ENCODE assay signal across 8 mouse cellular contexts in the genomic region with DNA sequence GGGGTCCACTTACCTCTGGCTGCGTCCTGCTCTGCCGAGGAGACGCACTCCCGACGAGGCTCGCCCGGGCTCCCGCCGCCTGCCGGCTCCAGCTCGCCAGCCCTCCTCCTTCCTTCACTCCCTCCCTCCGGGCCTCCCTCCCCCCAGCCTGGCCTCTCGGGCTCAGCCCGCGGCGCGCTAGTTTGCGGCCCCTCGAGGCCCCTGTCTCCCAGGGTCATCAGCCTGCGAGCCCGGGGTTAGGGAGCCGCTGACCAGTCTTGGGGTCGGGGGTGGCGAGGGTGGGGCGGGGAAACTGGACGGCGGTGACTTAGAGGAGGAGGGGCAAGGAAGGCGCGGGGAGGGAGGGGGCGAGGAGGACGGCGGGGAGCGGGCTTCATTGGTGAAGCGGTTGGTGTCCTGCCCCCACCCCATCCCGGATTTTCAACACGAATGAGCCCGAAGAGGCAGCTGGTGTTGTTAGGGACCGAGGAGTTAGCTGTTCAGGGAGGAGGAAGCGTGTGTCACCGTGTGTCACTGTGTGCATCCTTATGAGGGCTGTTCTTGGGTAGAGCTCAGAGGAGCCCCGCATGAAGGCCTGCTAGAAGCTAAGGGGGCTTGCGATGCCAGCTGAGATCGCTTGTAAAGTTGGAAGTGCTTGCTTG. TPM values are rescaled to one million over a fixed set of nuclear protein-coding genes. Genes with fewer than 3 reads are reported as not detected.
DNase-seq lines count a peak whose midpoint lies in the region; ATAC-seq and TF ChIP-seq lines count a peak whose summit lies in the region.

Gene Gpr162, minus strand, starts transcription at position 326 of the 641 bp plus-strand sequence.

- intact Hi-C loops in left cerebral cortex, adult 2 months (cut with DNase I) = loop anchor here (1.0 kb wide), 2 partner anchors 41 to 54 kb away; no protein-coding TSS in a partner anchor

- peak within 1 kb of the TSS; percentile 81 for H3K4me3 ChIP-seq in E14TG2a.4 (replicated peaks; ENCODE audit: low read length)
- H3K4me3 ChIP-seq in forebrain, embryonic 13.5 days = peak within 1 kb of the TSS; percentile 62
- peak within 1 kb of the TSS; percentile 67 for H3K4me3 ChIP-seq in hindbrain, embryonic 13.5 days
- H3K4me3 ChIP-seq in left cerebral cortex, adult 2 months = peak within 1 kb of the TSS; percentile 60

- H3K27me3 ChIP-seq in E14TG2a.4 (ENCODE audit: insufficient read depth, low read length) = peaks cover 77% of the 10 kb centered on the region
- H3K27me3 ChIP-seq in forebrain, embryonic 13.5 days = no peaks in the 10 kb centered on the region
- peaks cover 4% of the 10 kb centered on the region for H3K27me3 ChIP-seq in hindbrain, embryonic 13.5 days

- ATAC-seq in forebrain, embryonic 13.5 days = peak; percentile 70
- ATAC-seq in hindbrain, embryonic 13.5 days (ENCODE audit: low FRiP score) = peak; percentile 64
- no peak for ATAC-seq in erythroblast, adult 5-6 weeks (replicated peaks; ENCODE audit: low FRiP score, poor library complexity, severe bottlenecking)

- peak within 1 kb of the TSS; percentile 69 for H3K4me2 ChIP-seq in forebrain, embryonic 13.5 days
- peak within 1 kb of the TSS; percentile 73 for H3K4me2 ChIP-seq in hindbrain, embryonic 13.5 days

- DNase-seq in brain, embryonic 14.5 days (ENCODE audit: low read depth) = peak; percentile 85
- DNase-seq in left cerebral cortex, adult 2 months (ENCODE audit: extremely low spot score in 1 of 2, low spot score in 2 of 2) = peak; percentile 71 to 75
- DNase-seq in lung, postnatal 25 days (ENCODE audit: low spot score) = peak; percentile 18
- DNase-seq in retina, postnatal 1 day = peak; percentile 90

- H3K36me3 ChIP-seq in E14TG2a.4 (ENCODE audit: insufficient read depth, low read length) = no peaks in the 10 kb centered on the region
- H3K36me3 ChIP-seq in forebrain, embryonic 13.5 days (ENCODE audit: poor library complexity, severe bottlenecking) = peaks cover 6% of the 10 kb centered on the region; the same call in 1 of the 2 replicates
- peaks cover 11% of the 10 kb centered on the region for H3K36me3 ChIP-seq in hindbrain, embryonic 13.5 days

- H3K9me3 ChIP-seq in E14TG2a.4 (ENCODE audit: low read length) = no peaks in the 10 kb centered on the region
- H3K9me3 ChIP-seq in forebrain, embryonic 13.5 days (replicated peaks) = no peaks in the 10 kb centered on the region
- H3K9me3 ChIP-seq in hindbrain, embryonic 13.5 days = no peaks in the 10 kb centered on the region

- peak within 1 kb of the TSS; percentile 76 for H3K9ac ChIP-seq in forebrain, embryonic 13.5 days
- peak within 1 kb of the TSS; percentile 89 for H3K9ac ChIP-seq in hindbrain, embryonic 13.5 days

- TF ChIP-seq POLR2A in brain, embryonic 14.5 days (IDR thresholded peaks at IDR 0.05; ENCODE audit: borderline replicate concordance, extremely low read depth, insufficient read depth, insufficient read length, poor library complexity, severe bottlenecking) = peak; percentile 68; the same call in 1 of the 2 replicates

- no peak for TF ChIP-seq CTCF in E14TG2a.4 (conservative IDR thresholded peaks at IDR 0.05; ENCODE audit: low read length)
- peak; percentile 16; the same call in 1 of the 2 replicates for TF ChIP-seq CTCF in brain, embryonic 14.5 days (IDR thresholded peaks at IDR 0.05; ENCODE audit: borderline replicate concordance, extremely low read depth, insufficient read depth, insufficient read length)
- peak; percentile 32 for TF ChIP-seq CTCF in left cerebral cortex, adult 2 months (IDR thresholded peaks at IDR 0.05)

- H3K4me1 ChIP-seq in E14TG2a.4 (replicated peaks; ENCODE audit: low read depth, low read length) = peaks cover 62% of the 10 kb centered on the region
- peaks cover 56% of the 10 kb centered on the region for H3K4me1 ChIP-seq in forebrain, embryonic 13.5 days
- H3K4me1 ChIP-seq in hindbrain, embryonic 13.5 days (replicated peaks) = peaks cover 77% of the 10 kb centered on the region

- H3K27ac ChIP-seq in forebrain, embryonic 13.5 days = peak within 1 kb of the TSS; percentile 86
- H3K27ac ChIP-seq in hindbrain, embryonic 13.5 days = peak within 1 kb of the TSS; percentile 95
- peak within 1 kb of the TSS; percentile 99 for H3K27ac ChIP-seq in left cerebral cortex, adult 2 months

- under 1% methylated on average over 34 of the region's 43 CpGs for WGBS in forebrain, embryonic 13.5 days
- WGBS in hindbrain, embryonic 13.5 days = under 1% methylated on average over 37 of the region's 43 CpGs

RNA-seq across cellular contexts. Expression of gene Gpr162, which starts in this region (rescaled TPM):
- 107 and 117 TPM in 2 replicates for polyA plus RNA-seq in brain, embryonic 14.5 days (2012; rRNA removed)
- polyA plus RNA-seq in forebrain, embryonic 13.5 days (2015; fragmentation: Nextera tagmentation; extraction: Ambion mirVana) = 11.7 and 13.4 TPM in 2 replicates
- polyA plus RNA-seq in hindbrain, embryonic 13.5 days (2015; fragmentation: Nextera tagmentation; extraction: Ambion mirVana) = 21.3 and 22.5 TPM in 2 replicates
- total RNA-seq in left cerebral cortex, adult 2 months (2021) = 100 to 1,000 TPM; 231 to 248 TPM
- total RNA-seq in erythroblast, adult 5-6 weeks (2015; ENCODE audit: low replicate concordance) = not detected in 2 replicates
- not detected in 2 replicates for total RNA-seq in erythroblast, adult 5-6 weeks (2017; ENCODE audit: low replicate concordance)

Comparison
In these comparisons a context has a peak if more than half of its experiments do, and no peak if none do; other contexts are left out.
1. RNA of gene Gpr162 (total RNA-seq): 231 to 248 TPM in left cerebral cortex, adult 2 months; not detected in erythroblast, adult 5-6 weeks; every median in the first group is over 100 times any median in the second.
2. DNase-seq: peak in every context shown above with its lines; median percentile 90 in retina, postnatal 1 day; 85 in brain, embryonic 14.5 days; 73 in left cerebral cortex, adult 2 months; 18 in lung, postnatal 25 days.
3. Peak in every context shown above with its lines, with median percentiles within 50 percentile points of each other: H3K4me3 ChIP-seq and H3K27ac ChIP-seq.